Comparison of ENCODE assay signal across 16 mouse cellular contexts in the genomic region with DNA sequence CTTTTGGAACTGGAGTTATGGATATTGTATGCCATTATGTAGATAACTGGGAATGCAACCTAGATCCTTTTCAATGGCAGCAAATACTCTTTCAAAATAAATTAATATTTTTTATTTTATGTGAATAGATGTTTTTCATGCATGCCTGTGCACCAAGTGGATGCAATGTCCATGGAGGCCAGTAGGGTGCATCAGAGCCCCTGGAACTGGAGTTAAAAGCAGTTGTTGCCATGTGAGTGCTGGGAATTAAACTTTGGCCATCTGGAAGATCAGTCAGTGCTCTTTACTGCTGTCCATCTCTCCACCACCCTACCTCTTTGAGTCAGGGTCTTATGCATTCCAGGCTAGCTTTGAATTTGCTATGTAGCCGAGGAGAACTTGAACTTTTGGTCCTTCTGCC. TPM values are rescaled to one million over a fixed set of nuclear protein-coding genes. Genes with fewer than 3 reads are reported as not detected.
DNase-seq lines count a peak whose midpoint lies in the region; ATAC-seq and TF ChIP-seq lines count a peak whose summit lies in the region.
"Had no signal": no experiment of that assay in that cellular context is flagged by ENCODE, and none has a peak within 500 bp of the region (broad histone marks: within the 10 kb centered on the region; RNA-seq: fewer than 3 reads in every experiment).

No protein-coding gene starts in this region.

- no peak for ATAC-seq in liver, embryonic 14.5 days (ENCODE audit: insufficient read depth)
- no peak for ATAC-seq in liver, embryonic 11.5 days (replicated peaks; ENCODE audit: low FRiP score)
- ATAC-seq in erythroblast, adult 5-6 weeks (replicated peaks; ENCODE audit: low FRiP score, poor library complexity, severe bottlenecking) = no peak

- no peak overlapping the region for H3K4me3 ChIP-seq in liver, embryonic 14.5 days (ENCODE audit: insufficient read depth in 1 of 2, low read depth in 2 of 2, low read length in 2 of 2)
- no peak overlapping the region for H3K4me3 ChIP-seq in liver, embryonic 11.5 days (ENCODE audit: low read depth, low read length)
- H3K4me3 ChIP-seq: heart, embryonic 15.5 days; limb, embryonic 10.5 days; liver, embryonic 15.5 days had no signal

- 29% methylated on average over 1 of the region's 1 CpGs for WGBS in liver, embryonic 14.5 days (ENCODE audit: insufficient replicate concordance)
- 74% methylated on average over 1 of the region's 1 CpGs for WGBS in liver, embryonic 11.5 days

- no peak for DNase-seq in liver, embryonic 14.5 days (ENCODE audit: low read depth in 3 of 3, low spot score in 3 of 3)
- no peak for DNase-seq in liver, embryonic 11.5 days (ENCODE audit: low spot score)
- peak; percentile 44 for DNase-seq in thymus, postnatal 14 days
- no peak for DNase-seq in thymus, postnatal 0 days (ENCODE audit: low spot score)
- DNase-seq in NIH3T3 (ENCODE audit: low read depth) = peak; percentile 12
- DNase-seq in spleen, postnatal 14 days (ENCODE audit: low spot score in 2 of 2) = no peak
- DNase-seq: adrenal gland, adult 8-10 months; cerebellum, adult 2 months; kidney, adult 18-20 months; kidney, postnatal 4 days; layer of hippocampus, postnatal 36 days had no signal

- H3K27ac ChIP-seq in liver, embryonic 14.5 days = no peak overlapping the region
- H3K27ac ChIP-seq in liver, embryonic 11.5 days (ENCODE audit: low read depth, low read length) = no peak overlapping the region
- H3K27ac ChIP-seq: heart, embryonic 15.5 days; limb, embryonic 10.5 days; liver, embryonic 15.5 days had no signal

- H3K4me1 ChIP-seq in liver, embryonic 14.5 days (replicated peaks; ENCODE audit: control insufficient read depth in 2 of 2, insufficient read depth in 2 of 2, low read length in 1 of 2) = no peaks in the 10 kb centered on the region
- H3K4me1 ChIP-seq in liver, embryonic 11.5 days (replicated peaks; ENCODE audit: control insufficient read depth, insufficient read depth, low read length) = no peaks in the 10 kb centered on the region
- H3K4me1 ChIP-seq: limb, embryonic 10.5 days; liver, embryonic 15.5 days had no signal

- no peak overlapping the region for H3K9ac ChIP-seq in liver, embryonic 14.5 days (replicated peaks)
- no peak overlapping the region for H3K9ac ChIP-seq in liver, embryonic 11.5 days (ENCODE audit: low read depth, low read length)
- H3K9ac ChIP-seq: heart, embryonic 15.5 days; liver, embryonic 15.5 days had no signal

- peak; percentile 28; the same call in 1 of the 2 replicates for TF ChIP-seq CTCF in liver, embryonic 14.5 days (IDR thresholded peaks at IDR 0.05; ENCODE audit: low read depth)

- H3K36me3 ChIP-seq in liver, embryonic 14.5 days (replicated peaks; ENCODE audit: control insufficient read depth, insufficient read depth, low read depth) = no peaks in the 10 kb centered on the region
- H3K36me3 ChIP-seq in liver, embryonic 11.5 days (ENCODE audit: control insufficient read depth, insufficient read depth, low read length) = no peaks in the 10 kb centered on the region
- H3K36me3 ChIP-seq: heart, embryonic 15.5 days; limb, embryonic 10.5 days; liver, embryonic 15.5 days had no signal

- H3K27me3 ChIP-seq in liver, embryonic 14.5 days (ENCODE audit: control insufficient read depth, insufficient read depth, low read length) = no peaks in the 10 kb centered on the region
- no peaks in the 10 kb centered on the region for H3K27me3 ChIP-seq in liver, embryonic 11.5 days (replicated peaks; ENCODE audit: control insufficient read depth, insufficient read depth, low read length)
- H3K27me3 ChIP-seq: heart, embryonic 15.5 days; liver, embryonic 15.5 days had no signal

- no peak for TF ChIP-seq EP300 in liver, embryonic 14.5 days (IDR thresholded peaks at IDR 0.05; ENCODE audit: low read depth)

- H3K9me3 ChIP-seq in liver, embryonic 14.5 days (ENCODE audit: control insufficient read depth, low read length) = no peaks in the 10 kb centered on the region
- no peaks in the 10 kb centered on the region for H3K9me3 ChIP-seq in liver, embryonic 11.5 days (ENCODE audit: control insufficient read depth, low read length)
- H3K9me3 ChIP-seq: heart, embryonic 15.5 days; limb, embryonic 10.5 days; liver, embryonic 15.5 days had no signal

- H3K4me2 ChIP-seq in liver, embryonic 14.5 days (ENCODE audit: low read depth) = no peak overlapping the region
- no peak overlapping the region for H3K4me2 ChIP-seq in liver, embryonic 11.5 days
- H3K4me2 ChIP-seq: heart, embryonic 15.5 days; liver, embryonic 15.5 days had no signal

RNA-seq across cellular contexts. Expression of a gene that starts 19.4 kb away (rescaled TPM):
- polyA plus RNA-seq in liver, embryonic 14.5 days (2012; rRNA removed) = 0.21 and 0.41 TPM in 2 replicates
- polyA plus RNA-seq in liver, embryonic 14.5 days (2014; fragmentation: Nextera tagmentation; extraction: Ambion mirVana) = 0.50 and 0.92 TPM in 2 replicates
- polyA plus RNA-seq in liver, embryonic 11.5 days (2014; fragmentation: Nextera tagmentation; extraction: Ambion mirVana) = 0.32 and 0.73 TPM in 2 replicates
- polyA plus RNA-seq in thymus, postnatal 0 days (2015; fragmentation: Nextera tagmentation; extraction: Ambion mirVana) = 22.6 and 22.7 TPM in 2 replicates
- not detected in 2 replicates for total RNA-seq in erythroblast, adult 5-6 weeks (2015; ENCODE audit: low replicate concordance)
- 0.43 TPM in 1 of 2 replicates, not detected in the other for total RNA-seq in erythroblast, adult 5-6 weeks (2017; ENCODE audit: low replicate concordance)
- total RNA-seq: layer of hippocampus, postnatal 36 days had no signal
- polyA plus RNA-seq: cerebellum, adult 2 months; forebrain, embryonic 11.5 days; limb, embryonic 10.5 days had no signal

Comparison
In these comparisons a context has a peak if more than half of its experiments do, and no peak if none do; other contexts are left out.
1. DNase-seq: peak in thymus, postnatal 14 days (single experiment) and NIH3T3 (single experiment); none in liver, embryonic 14.5 days (0 of 3), liver, embryonic 11.5 days (single experiment), thymus, postnatal 0 days (single experiment) and spleen, postnatal 14 days (0 of 2).
2. RNA of a gene that starts 19.4 kb away (polyA plus RNA-seq): 22.6 to 22.7 TPM in thymus, postnatal 0 days; 0.21 to 0.92 TPM in liver, embryonic 14.5 days and 0.32 to 0.73 TPM in liver, embryonic 11.5 days; every median in the first group is over 10 times any median in the second.